Mouse (Mus musculus) megakaryocyte, embryonic 14.5 days (primary cell): Measurements from ENCODE around the gene Rfx8. TPM values are rescaled to one million over a fixed set of nuclear protein-coding genes. Genes with fewer than 3 reads are reported as not detected.
A peak's percentile ranks its signal among the peaks of the same experiment; 100 is the strongest.

Source experiments
- H3K27me3 ChIP-seq: replicated peaks from 2 replicates; pipeline ENCODE3; 2012; ENCODE audit warnings: inconsistent platforms
- H3K36me3 ChIP-seq: replicated peaks from 2 replicates; pipeline ENCODE3; 2012; ENCODE audit warnings: low read length, inconsistent platforms, mixed read lengths
- H3K4me1 ChIP-seq: 2 replicates; pipeline ENCODE4 v1.6.1; 2012; ENCODE audit warnings: inconsistent platforms
- H3K4me3 ChIP-seq: replicated peaks from 2 replicates; pipeline ENCODE3; 2012; ENCODE audit warnings: moderate library complexity, mild to moderate bottlenecking, inconsistent platforms
- H3K9me3 ChIP-seq: 2 replicates; pipeline ENCODE4 v1.6.1; 2012; ENCODE audit warnings: inconsistent platforms
- FLI1 ChIP-seq: IDR thresholded peaks from 2 replicates; pipeline ENCODE4 v1.6.1; 2012; ENCODE audit warnings: low read length, inconsistent platforms, mixed read lengths
- GATA1 ChIP-seq: IDR thresholded peaks from 3 replicates; pipeline ENCODE4 v1.6.1; 2012; ENCODE audit warnings: mixed read lengths, low read length, inconsistent platforms, borderline replicate concordance
- polyA plus RNA-seq: library from polyadenylated mRNA; stranded (reverse); fragments of >175 nt; gene quantifications from 2 replicates; pipeline ENCODE4 v1.2.3, GENCODE M21; 2012; ENCODE audit warnings: low replicate concordance; ENCODE audit not compliant: insufficient read depth

The Rfx8 gene
- polyA plus RNA-seq = 0.34 TPM in 1 of 2 replicates, not detected in the other

DNA sequence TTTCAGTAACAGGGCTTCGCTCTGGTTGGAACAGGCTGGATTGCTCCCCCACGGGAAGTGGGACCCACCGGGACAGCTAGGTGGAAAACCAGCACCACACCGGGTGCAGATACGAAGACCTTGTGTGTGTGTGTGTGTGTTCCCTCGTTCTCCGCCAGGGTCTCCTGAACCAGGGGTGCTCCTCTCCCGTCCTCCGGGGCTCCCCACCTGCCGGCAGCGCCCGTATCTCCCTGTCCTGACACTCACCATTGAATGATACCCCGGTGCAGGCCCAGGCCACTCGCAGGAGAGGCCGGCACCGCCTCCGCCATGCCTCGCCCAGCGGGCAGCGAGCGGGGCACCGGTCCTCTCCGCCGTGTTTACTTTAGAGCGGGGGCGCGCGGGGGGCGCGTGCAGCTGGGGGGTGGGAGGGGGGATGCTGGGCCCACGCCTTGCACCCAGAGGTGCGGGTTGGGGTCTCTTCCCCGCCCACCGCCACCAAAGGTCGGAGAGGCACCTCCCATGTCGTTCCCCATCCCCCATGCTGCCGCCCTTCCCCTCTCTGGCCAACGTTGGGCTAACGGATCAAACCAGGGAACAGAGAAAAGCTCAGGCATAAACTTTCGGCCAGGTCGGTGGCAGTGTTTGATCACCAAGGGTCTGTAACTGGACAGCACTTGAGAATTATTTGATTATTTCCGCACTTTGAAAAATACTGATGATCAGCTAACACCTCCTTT is at the start of gene Rfx8:
Gene Rfx8, minus strand, starts transcription at position 366 of the 719 bp plus-strand sequence.
- Histone ChIP-seq H3K27me3 (peaks cover 46% of the 10 kb centered on the region), H3K36me3 (no peaks in the 10 kb centered on the region), H3K4me3 (no peak within 1 kb of the TSS), H3K4me1 (no peaks in the 10 kb centered on the region), H3K9me3 (no peaks in the 10 kb centered on the region)
- TF ChIP-seq GATA1 (no peak), FLI1 (no peak)

DNA sequence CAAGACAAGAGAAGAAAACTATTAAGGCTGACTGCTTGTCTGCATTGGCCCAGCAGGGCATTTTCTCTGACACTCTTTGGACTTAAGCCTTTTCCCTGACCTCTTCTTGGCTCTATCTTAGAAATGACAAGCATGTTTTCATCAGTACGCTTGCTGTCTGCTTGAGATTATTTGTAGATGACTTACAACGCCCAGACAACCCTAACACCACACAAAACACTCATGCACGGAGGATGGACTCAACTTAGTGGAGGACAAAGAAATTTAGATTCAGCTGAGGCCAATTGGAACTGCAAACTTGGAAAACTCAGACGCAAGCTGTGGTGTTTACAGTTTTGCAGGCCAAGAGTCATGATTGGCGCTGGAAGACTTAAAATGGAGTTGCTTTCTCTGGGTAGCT is 49.6 kb upstream of the Rfx8 start:
- peaks cover 28% of the 10 kb centered on the region for H3K27me3 ChIP-seq
- H3K36me3 ChIP-seq = no peaks in the 10 kb centered on the region
- TF ChIP-seq GATA1 (no peak), FLI1 (no peak)
- no peak overlapping the region for H3K4me3 ChIP-seq
- H3K9me3 ChIP-seq = no peaks in the 10 kb centered on the region; the same call in 1 of the 2 replicates
- H3K4me1 ChIP-seq = peaks cover 3% of the 10 kb centered on the region; the same call in 1 of the 2 replicates

DNA sequence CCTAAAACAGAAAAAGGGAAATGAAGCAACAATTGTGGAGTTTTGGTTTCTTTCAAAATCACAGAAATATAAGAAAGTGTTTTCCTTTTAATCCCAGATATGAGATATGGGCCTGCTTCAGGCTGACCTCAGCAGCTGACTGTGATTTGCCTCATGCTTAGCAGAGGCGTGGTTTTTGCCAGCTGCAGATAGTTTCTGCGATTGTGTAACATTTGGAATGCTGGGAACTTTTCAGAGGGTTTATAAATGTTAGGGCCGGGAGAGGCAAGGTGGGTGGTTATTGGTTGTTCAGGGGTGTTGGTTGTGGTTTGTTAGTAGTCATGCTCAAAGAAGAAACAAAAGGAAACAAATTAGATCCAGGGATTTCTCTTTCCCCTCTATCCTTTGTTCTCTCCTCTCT is 47.2 kb upstream of the Rfx8 start:
- Histone ChIP-seq H3K36me3 (no peaks in the 10 kb centered on the region), H3K27me3 (peaks cover 22% of the 10 kb centered on the region), H3K4me1 (peaks cover 3% of the 10 kb centered on the region; the same call in 1 of the 2 replicates), H3K4me3 (no peak overlapping the region), H3K9me3 (no peaks in the 10 kb centered on the region; the same call in 1 of the 2 replicates)
- TF ChIP-seq GATA1 (no peak), FLI1 (no peak)

DNA sequence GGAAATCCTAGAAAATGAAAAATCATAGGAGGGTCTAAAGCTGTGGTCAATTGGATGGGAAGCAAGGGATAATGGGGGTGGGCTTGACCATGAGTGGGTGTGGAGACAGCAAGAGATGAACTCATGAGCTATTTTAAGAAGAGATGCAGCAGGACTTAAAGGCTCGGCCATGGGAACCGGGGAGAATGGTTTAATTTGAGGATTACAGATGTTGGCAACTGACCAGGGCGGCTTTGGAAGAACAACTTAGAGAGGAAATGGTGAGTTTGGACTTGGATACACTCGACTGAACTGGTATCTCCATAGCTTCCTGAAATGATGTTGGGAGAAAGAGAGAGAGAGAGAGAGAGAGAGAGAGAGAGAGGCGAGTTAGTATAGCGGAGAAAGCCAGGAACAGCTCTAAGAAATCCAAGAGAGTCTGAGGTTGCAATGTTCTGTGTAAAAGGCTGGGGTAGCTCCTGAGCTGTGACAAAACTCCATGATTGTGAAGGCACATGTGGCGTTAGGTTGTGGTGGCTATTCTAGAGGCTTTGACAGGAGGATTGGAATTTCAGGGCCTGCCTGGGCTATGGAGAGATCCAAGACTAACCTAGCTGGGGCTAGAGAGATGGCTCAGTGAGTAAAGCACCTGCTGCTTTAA is 45.2 kb upstream of the Rfx8 start:
- TF ChIP-seq GATA1 (no peak), FLI1 (no peak)
- Histone ChIP-seq H3K9me3 (no peaks in the 10 kb centered on the region; the same call in 1 of the 2 replicates), H3K36me3 (no peaks in the 10 kb centered on the region), H3K4me3 (no peak overlapping the region), H3K27me3 (peaks cover 16% of the 10 kb centered on the region), H3K4me1 (peaks cover 20% of the 10 kb centered on the region)

DNA sequence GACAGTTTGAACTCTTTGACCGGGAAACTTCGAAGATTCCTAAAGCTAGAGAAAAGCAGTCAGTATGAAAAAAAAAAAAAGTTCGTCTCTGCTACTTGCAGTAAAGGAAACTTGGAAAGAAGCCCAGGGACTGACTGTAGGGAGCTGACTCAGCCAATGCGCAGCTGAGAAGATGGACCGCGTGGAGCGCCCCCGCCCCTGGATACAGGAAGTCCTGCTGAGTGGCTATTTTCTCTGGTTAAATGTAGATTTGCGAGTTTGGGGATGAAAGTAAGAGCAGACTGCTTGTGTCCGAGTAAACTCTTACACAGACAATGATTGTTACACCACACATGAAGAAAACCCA is 41.2 kb upstream of the Rfx8 start:
- H3K4me3 ChIP-seq = peak overlapping the region; percentile 85
- TF ChIP-seq FLI1 (no peak), GATA1 (no peak)

DNA sequence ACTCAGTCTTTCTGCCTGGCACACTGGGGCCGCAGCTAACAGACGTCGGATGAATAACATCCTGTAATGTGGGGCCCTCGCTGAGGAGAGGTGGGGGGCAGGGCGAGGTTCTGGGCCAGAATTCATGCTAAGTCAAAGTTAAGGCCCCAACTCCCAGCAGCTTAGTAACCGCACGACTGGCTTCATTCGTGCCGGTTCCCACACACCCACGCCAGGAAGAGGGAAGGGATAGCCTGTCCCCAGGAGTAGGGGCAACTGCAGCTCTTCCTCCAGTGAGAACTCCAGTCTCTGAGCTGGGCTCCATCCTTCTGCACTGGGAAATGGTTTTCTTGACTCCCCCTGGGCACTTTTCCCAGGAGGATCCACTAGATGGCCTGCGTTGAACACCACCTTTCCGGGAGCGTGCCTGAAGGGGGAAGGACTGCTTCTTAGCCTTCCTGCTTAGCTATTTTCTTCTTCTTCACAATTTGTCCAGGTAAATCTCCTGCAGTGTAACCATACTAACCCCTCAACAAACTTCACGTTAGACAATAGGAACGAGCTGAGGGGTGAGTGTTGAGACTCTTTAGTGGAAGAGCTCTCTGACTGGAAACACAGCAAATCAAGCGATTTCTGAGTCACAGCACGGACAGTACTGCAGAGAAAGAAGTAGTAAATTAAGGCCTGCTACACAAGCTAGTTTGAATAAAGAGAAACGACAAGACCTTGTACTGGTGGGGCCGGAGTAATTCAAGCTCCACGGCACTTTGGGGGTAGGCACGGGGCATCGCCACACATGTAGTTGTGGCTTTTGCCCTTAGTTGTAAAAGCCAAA is 40.6 kb upstream of the Rfx8 start:
- TF ChIP-seq FLI1 = no peak
- no peak for TF ChIP-seq GATA1
- H3K4me1 ChIP-seq = peaks cover 55% of the 10 kb centered on the region
- H3K27me3 ChIP-seq = peaks cover 30% of the 10 kb centered on the region
- H3K4me3 ChIP-seq = peak overlapping the region; percentile 85
- no peaks in the 10 kb centered on the region for H3K36me3 ChIP-seq
- H3K9me3 ChIP-seq = no peaks in the 10 kb centered on the region

More for the DNA sequence above, 41.2 kb upstream of the Rfx8 start:
- Histone ChIP-seq H3K9me3 (no peaks in the 10 kb centered on the region; the same call in 1 of the 2 replicates), H3K4me1 (peaks cover 52% of the 10 kb centered on the region), H3K27me3 (peaks cover 30% of the 10 kb centered on the region), H3K36me3 (no peaks in the 10 kb centered on the region)

DNA sequence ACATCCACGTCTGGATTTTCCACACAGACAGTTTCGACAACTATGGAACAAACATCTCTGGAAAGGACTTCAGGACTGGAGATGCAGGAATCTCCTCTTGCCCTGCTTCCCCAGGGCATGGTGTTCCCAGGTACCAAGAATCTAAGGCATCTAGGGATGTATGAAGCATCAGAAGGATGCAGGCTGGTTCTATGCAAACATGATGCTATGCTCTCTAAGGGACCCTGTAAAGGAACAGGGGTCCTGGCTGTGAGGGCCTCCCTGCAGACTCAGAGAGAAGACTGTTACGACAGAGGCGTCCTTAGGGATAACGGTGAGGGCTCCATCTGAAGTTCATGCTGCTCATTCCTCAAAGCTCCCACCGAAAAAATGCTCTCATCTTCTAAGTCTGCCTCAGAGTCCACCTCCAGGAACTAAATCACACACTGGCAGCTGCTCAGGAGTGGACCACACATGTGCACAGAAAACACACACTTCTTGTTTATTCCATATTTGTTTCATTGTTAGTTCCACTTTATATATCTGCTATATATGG is 39.5 kb upstream of the Rfx8 start:
- no peaks in the 10 kb centered on the region for H3K9me3 ChIP-seq
- peaks cover 24% of the 10 kb centered on the region for H3K27me3 ChIP-seq
- TF ChIP-seq GATA1 = no peak
- no peak for TF ChIP-seq FLI1
- H3K4me3 ChIP-seq = no peak overlapping the region
- H3K4me1 ChIP-seq = peaks cover 58% of the 10 kb centered on the region
- H3K36me3 ChIP-seq = no peaks in the 10 kb centered on the region

DNA sequence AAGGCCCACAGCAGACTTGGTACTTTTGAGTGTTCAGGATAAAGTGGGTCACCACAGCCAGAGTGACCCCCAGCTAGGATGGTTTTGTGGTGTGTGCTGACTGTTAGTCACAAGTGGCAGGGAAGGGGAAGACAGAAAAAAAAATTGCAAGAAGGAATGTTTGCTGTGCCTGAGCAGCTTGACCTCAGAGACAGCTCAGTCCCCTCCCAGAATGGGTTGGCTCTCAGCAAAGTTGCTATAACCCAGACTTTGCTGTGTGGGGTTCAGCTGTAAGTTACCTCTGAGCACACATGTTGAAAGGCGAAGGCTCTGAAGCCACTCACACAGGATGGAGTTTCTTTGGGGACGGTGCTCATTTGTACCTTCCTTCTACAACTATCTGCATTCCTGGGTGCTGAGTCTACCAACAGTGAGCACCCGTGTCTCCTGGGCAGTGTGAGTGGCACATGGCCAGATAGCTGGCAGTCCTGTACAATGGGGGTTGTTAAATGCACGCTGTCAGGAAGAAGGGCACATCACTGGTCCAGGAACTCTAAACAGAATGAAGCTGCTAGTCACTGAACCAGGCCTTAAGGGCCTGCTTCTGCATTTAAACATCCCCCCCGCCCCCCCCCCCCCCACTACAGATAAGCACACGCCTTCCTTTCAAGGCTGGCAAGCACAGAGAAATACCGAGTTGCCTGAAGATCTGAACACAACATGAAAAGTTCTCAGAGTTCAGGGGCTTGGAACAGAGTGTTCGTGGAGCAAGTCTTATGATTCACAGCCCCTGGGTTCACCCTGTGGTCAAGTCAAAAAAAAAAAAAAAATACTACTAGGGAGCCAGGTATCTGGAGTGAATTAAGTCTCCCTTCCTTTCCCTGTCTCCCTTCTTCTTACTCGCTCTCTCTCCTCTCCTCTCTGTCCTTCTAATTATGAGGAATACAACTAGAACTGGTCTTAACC is 38.7 kb upstream of the Rfx8 start:
- Histone ChIP-seq H3K9me3 (no peaks in the 10 kb centered on the region), H3K4me3 (peak overlapping the region; percentile 53), H3K27me3 (peaks cover 28% of the 10 kb centered on the region), H3K36me3 (no peaks in the 10 kb centered on the region), H3K4me1 (peaks cover 66% of the 10 kb centered on the region)
- TF ChIP-seq FLI1 (no peak), GATA1 (no peak)
